Mouse (Mus musculus): Measurements from ENCODE around the gene Enpp1.

Gene Enpp1

DNA sequence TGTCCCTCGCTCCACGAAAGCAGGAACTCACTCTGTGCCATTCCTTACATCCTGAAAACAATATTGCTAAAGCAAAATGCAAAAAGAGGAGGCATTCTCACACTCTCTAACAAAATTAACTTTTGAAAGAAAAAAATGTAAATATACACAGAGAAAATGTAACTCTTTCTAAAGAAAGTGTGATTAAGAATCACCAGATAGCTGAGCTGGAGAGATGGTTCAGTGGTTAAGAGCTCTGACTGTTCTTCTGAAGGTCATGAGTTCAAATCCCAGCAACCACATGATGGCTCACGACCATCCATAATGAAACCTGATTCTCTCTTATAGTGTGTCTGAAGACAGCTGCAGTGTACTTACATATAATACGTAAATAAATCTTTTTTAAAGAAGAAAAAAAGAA, 7.4 kb upstream of the Enpp1 start:
- TF ChIP-seq GATA4 (IDR thresholded peaks at IDR 0.05; ENCODE audit: insufficient replicate concordance, low read length) = no peak

DNA sequence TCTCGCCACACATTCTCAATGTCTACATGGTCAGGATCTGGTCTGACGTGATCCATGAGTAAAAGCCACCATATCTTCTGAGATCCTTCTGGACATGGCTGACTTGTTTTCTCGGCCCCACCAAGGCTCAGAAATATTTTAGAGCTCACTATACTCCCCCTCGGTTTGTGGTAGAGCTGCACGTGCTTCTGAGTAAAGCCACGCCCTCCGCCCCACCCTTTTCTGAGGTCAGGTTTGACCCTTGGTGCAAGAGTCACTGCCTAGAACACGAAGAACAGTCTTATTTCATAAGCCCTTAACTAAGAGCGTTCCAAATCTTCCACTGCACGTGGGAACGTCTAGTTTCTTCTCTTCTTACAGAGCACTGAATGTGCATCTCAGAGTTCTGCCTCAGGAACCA, 6.8 kb upstream of the Enpp1 start:
- no peak for TF ChIP-seq GATA4 (IDR thresholded peaks at IDR 0.05; ENCODE audit: insufficient replicate concordance, low read length)

DNA sequence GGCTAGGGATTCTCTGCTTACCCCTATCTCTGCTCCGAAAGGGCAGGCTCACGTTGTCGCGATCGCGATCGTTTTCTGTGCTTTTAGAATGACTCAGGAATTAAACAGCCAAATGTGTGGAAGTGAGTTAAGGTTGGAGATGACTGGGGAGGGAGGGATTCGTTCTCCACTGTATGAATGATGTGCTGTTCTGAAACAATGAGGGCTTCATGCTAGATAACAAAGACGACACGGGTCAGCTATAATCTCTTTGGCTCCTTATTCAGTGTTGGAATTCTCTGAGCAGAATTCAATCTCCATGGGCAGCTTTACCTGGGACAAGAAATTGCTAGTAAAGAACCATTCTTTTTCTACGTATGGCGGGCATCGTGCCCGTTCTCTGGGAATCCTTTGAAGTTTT, 6.1 kb upstream of the Enpp1 start:
- no peak for TF ChIP-seq GATA4 (IDR thresholded peaks at IDR 0.05; ENCODE audit: insufficient replicate concordance, low read length)

DNA sequence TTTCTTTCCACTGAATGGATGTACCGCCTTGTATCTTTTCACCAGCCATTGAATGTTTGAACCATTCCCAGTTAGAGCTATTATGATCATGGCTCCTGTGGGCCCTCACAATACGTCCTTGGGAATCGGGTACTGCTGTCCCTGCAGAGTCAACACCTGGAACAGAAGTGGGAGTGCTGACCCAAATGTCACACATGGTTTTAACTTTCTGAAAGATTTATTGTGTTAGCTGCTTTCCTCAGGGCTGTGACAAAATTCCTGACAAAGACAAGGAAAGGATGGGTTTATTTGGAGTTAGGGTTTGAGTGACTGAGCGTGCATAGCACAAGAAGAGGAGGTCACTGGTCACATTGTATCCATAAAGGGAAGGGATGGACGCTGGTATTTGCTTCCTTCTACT, 4.3 kb upstream of the Enpp1 start:
- no peak for TF ChIP-seq GATA4 (IDR thresholded peaks at IDR 0.05; ENCODE audit: insufficient replicate concordance, low read length)

DNA sequence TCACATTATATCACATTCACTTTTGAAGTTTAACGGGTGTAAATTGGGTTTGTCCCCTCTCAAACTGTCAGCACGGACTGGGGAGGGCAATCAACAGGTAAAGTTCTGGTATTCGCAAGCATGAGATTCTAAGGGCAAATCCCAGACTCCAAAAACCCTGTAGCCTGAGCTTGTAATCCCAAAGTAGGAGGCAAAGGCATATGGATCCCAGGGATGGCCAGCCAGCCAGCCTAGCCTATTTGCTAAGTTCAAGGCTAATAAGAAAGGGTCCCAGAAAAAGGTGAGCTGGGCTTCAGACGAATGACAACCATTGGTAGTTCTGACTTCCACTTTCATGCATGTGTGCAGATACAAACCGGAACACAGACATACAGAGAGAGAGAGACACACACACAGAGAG, 942 bp upstream of the Enpp1 start:
- TF ChIP-seq GATA4 (IDR thresholded peaks at IDR 0.05; ENCODE audit: insufficient replicate concordance, low read length) = no peak

DNA sequence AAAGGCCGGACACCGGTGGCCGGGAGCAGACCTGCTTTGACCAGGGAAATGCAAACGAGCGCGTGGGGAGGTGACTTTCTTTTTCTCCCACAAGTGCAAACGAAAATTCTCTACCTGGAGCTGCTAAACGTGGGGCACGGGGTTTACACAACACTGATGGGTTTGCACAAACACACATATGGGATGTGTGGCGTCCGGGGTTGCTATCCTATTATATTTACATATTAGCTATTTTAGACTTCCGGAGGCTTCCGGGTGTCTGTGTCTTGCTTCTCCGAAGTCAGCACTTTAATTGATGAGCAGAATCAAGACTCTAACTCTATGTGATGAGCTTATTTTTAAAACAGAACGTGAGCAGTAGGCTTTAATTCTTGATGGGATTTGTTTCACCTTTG, 405 bp upstream of the Enpp1 start:
- TF ChIP-seq GATA4 (IDR thresholded peaks at IDR 0.05; ENCODE audit: insufficient replicate concordance, low read length) = no peak

DNA sequence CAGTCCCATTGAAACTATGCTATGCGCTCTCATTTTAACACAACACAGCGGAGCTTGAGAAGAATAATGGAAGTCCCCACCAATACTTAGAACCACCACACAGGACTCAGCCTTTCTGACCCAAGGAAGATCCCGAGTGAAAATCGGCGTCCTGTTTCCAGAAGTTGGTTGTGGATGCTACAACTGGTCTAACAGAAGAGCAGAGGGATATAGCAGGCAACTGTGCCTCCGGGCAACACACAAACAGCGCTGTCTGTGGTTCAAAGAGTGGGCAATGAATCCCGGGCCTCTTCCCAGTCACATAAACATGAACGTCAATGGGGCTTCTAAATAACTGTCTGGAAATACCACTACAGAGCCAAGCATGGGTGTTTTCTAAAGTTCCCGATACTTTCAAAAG, 888 bp downstream of the Enpp1 start:
- no peak for TF ChIP-seq GATA4 (IDR thresholded peaks at IDR 0.05; ENCODE audit: insufficient replicate concordance, low read length)

DNA sequence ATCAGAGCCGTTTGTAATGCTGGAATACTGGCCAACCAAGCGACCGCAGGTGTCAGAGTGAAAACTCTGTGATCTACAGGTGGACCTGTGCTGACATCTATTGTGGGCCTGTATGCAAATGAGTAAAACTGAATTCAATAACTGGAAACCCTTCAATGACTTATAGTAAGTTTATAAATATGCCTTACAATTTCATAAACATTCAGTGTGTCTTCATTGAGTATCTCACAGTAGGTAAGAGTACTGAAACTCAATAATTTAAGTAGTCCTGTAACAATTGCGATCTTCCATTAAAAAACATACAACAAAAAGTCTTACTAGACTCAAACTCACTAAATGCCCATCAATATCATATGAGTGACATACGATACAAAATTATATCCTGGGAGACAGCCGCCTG, 1.6 kb downstream of the Enpp1 start:
- TF ChIP-seq GATA4 (IDR thresholded peaks at IDR 0.05; ENCODE audit: insufficient replicate concordance, low read length) = no peak

DNA sequence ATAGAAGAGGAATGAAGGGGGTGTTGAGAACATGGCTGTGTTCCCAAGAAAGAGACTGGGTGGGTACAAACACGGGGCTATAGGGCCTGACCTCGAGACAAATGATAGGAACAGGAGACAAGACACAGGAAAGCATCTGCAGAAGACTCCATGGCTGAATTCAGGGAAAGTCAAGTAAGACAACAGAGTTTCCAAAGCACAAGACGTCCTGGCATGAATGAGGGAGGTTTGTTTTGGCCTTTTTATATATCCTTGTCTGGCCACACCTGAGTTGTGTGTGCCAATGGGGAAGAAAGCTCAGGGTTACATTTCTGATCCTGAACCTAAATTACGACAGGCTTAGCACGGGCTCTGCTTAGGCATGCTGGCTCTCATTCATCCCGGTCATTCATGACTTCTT, 4.2 kb downstream of the Enpp1 start:
- TF ChIP-seq GATA4 (IDR thresholded peaks at IDR 0.05; ENCODE audit: insufficient replicate concordance, low read length) = no peak

DNA sequence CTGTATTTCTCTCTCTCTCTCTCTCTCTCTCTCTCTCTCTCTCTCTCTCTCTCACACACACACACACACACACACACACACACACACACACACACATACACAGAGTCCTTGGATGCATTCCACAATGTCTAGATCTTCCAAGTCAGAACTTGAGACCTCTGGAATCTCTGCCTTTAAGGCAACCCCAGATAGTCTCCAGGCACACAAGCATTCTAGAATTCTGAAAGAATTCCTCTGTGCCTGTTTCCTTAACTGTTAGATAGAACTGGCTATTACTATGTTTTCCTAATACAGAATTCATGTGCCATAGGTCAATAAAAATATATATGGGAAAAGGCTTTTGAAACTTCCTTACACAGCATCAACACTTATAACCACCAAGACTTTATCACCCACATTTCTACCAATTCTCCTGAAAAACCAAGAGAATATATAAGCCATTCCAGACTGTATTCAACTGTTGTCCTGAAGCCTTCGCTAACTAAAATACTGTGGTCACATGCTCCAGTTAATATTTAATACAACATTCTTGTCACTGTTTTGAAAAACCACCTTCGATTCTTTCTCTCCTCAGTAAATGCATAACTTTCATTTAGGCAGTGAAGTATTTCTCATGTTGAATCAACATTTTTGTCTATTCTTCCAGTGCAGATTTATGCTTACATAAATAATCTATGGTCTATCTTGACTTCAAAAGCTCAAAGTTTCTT, 5.4 kb downstream of the Enpp1 start:
- no peak for TF ChIP-seq GATA4 (IDR thresholded peaks at IDR 0.05; ENCODE audit: insufficient replicate concordance, low read length)

DNA sequence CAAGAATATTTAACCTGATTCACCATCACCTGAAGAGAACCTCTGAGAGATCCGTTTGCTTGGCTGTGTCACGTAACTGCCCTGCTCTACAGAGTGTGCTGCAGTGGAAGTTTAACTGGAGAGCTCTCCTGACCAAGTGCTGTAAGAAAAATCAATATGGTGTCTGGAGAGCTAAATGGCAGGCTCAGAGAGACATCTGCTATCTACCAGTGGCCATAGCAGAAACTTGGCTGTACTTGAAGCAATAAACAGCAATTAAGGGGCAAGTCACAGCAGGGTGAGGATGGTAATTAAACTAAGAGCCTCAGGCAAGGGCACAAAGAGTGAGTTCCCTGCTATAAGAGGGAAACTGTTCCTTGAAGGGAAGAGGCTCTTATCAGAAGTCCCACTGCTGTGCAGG, 9.3 kb downstream of the Enpp1 start:
- TF ChIP-seq GATA4 (IDR thresholded peaks at IDR 0.05; ENCODE audit: insufficient replicate concordance, low read length) = no peak

DNA sequence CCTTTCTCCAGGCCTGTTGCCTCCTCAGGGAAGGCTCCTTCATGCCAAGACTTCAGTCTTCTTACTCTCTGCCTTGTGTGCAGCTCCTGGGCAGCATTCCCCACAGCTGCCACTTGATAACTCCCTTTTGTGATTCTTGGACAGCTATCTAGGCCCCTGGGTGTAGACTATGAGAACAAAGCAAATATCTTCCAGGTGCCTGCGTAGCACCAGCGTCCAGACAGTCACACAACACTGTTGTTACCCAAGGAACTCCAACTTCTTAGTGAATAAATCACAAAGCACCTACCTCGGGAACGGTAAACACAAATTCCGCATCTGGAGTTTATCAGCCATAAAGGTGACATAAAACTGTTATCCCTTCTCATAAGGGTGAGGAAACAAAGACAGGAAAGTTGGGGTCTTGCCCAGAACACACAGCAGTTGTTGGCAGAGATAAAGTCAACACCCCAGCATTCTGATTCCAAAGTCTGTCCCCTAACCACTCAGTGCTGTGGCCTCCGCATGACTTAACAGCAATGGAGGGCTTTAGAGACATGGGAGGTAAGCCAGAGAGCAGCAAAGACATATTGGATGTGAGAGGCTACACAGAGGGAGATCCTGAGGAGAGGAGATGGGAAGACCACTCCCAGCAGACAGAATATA, 13.7 kb downstream of the Enpp1 start:
- TF ChIP-seq GATA4 (IDR thresholded peaks at IDR 0.05; ENCODE audit: insufficient replicate concordance, low read length) = no peak

DNA sequence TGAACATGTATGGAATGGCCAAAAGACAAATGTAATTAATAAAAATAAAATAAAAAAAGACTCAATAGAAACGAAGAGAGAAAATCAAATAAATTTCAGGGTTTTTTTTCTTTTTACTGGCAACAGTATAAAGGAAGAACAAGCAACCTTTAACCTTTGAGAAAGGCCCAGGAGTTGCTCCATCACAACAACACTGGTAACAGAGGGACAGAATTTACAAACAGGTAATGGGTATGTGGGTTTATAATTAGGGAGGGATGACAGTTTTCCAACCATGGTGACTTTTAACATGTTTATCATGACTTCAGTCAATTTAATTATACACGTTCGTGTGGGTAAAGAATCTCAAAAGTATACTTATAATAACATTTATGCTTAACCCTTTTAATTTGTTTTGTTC, 15.2 kb downstream of the Enpp1 start:
- no peak for TF ChIP-seq GATA4 (IDR thresholded peaks at IDR 0.05; ENCODE audit: insufficient replicate concordance, low read length)

DNA sequence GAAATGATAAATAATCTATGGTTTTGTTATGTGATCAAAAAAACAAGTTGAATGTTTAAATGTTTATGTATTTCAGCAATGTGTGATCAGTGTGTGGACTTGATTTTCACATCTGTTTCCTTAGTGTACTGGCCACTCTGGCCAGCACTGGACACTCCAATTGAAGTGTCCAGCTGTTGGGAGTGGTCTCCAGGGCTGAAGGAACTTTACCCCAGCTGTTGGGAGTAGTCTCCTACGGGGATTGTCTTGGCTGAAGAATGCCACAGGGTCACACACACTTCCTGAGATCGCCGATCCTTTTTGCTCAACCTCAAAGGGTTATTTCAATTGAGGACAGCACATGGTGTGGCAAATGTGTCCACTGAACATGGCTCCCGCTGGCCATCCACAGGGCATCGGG, 16.2 kb downstream of the Enpp1 start:
- no peak for TF ChIP-seq GATA4 (IDR thresholded peaks at IDR 0.05; ENCODE audit: insufficient replicate concordance, low read length)

DNA sequence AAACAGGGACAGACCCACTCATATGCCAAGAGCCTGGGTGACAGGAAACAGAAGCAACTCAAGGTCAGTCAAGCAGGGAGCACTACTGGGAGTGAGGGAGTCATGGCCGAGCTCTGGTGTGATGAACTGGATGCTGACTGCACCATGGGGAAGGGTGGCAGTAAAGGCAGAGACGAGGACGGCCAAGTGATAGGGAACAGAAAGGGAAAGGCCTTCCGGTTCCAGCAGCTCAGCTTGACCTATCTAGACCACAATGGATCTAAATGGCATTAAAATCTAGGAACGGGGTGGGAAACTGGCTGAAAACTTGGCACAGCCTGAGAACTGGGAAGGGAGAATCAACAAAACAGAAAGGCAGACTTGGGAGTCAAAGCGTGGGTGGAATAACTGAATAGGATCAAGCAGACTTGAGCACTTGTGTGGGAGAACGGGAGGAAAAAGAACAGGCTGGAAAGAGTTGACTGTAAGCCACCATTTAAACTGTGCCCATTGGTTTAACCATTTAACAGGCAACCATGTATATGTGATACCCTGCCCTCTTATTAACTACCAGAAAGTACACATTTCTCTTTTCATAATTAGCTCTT, 29.3 kb downstream of the Enpp1 start:
- no peak for TF ChIP-seq GATA4 (IDR thresholded peaks at IDR 0.05; ENCODE audit: insufficient replicate concordance, low read length)

DNA sequence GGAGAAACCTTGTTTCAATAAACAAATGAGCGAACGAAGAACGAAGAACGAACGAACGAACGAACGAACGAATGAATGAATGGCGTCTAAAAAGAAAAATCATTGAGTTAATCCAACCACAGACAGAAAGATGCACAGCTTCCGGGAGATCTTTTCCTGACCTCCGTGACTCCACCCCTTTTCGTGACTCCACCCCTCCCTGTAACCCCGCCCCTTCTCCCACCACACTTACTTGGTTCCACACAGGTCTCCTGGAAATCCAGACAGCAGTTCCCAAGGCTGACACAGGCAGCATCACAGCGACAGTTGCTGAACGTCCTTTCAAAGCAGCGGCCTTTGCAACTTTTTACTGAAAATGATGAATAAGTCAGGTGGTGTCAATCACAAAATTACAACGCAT, 34.3 kb downstream of the Enpp1 start:
- no peak for TF ChIP-seq GATA4 (IDR thresholded peaks at IDR 0.05; ENCODE audit: insufficient replicate concordance, low read length)

DNA sequence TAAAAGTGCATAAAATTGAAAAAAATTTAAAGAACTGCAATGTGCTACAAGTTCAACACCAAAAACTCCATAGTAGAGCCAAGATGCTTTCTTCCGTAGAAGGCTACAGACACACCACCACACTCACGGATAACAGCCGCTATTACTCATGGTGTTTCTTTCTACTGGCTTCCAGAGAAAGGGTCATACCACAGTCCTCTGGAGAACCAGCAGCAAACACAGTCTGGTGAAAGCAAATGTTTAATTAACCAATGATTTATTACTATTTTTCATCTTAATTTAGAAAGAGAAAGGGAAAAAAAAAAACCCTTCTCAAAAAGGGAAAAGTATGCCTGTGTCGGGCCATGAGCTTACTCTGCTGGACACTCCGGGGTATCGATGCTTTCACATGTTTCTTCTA, 37.7 kb downstream of the Enpp1 start:
- no peak for TF ChIP-seq GATA4 (IDR thresholded peaks at IDR 0.05; ENCODE audit: insufficient replicate concordance, low read length)

Data from liver, adult (tissue).